Mouse (Mus musculus) ES-Bruce4 (cell line): ENCODE results near the gene Pik3cg. TPM values are rescaled to one million over a fixed set of nuclear protein-coding genes. Genes with fewer than 3 reads are reported as not detected.

Source experiments
- H3K27ac ChIP-seq: 2 replicates; pipeline ENCODE4 v1.5.1; 2012; ENCODE audit warnings: low read length, inconsistent platforms; ENCODE audit not compliant: insufficient read depth
- H3K27me3 ChIP-seq: 2 replicates; pipeline ENCODE4 v1.6.1; 2012; ENCODE audit warnings: mild to moderate bottlenecking, low read length, inconsistent platforms; ENCODE audit not compliant: control insufficient read depth, poor library complexity, insufficient read depth, severe bottlenecking
- H3K36me3 ChIP-seq: 2 replicates; pipeline ENCODE4 v1.6.1; 2012; ENCODE audit warnings: inconsistent platforms, mild to moderate bottlenecking, low read length, moderate library complexity; ENCODE audit not compliant: control insufficient read depth, poor library complexity, insufficient read depth, severe bottlenecking
- H3K4me1 ChIP-seq: one replicate; pipeline ENCODE4 v1.8.1; 2011; ENCODE audit warnings: low read length; ENCODE audit not compliant: control insufficient read depth, insufficient read depth
- H3K4me3 ChIP-seq: 2 replicates; pipeline ENCODE4 v1.5.1; 2011; ENCODE audit warnings: low read depth, mild to moderate bottlenecking, low read length
- H3K9ac ChIP-seq: 2 replicates; pipeline ENCODE4 v1.6.1; 2012; ENCODE audit warnings: low read depth, mild to moderate bottlenecking, inconsistent platforms; ENCODE audit not compliant: poor library complexity, severe bottlenecking
- H3K9me3 ChIP-seq: replicated peaks from 2 replicates; pipeline ENCODE4 v1.6.1; 2012; ENCODE audit warnings: mild to moderate bottlenecking, low read length, inconsistent platforms; ENCODE audit not compliant: control insufficient read depth, poor library complexity, insufficient read depth, severe bottlenecking
- CTCF ChIP-seq: IDR thresholded peaks from one replicate; pipeline ENCODE4 v1.8.1; 2011; ENCODE audit warnings: low read depth, low read length
- EP300 ChIP-seq: IDR thresholded peaks from 2 replicates; pipeline ENCODE4 v1.6.1; 2011; ENCODE audit warnings: low read depth, low read length; ENCODE audit not compliant: insufficient read depth
- POLR2A ChIP-seq: IDR thresholded peaks from one replicate; pipeline ENCODE4 v1.8.1; 2011; ENCODE audit warnings: low read length; ENCODE audit not compliant: insufficient read depth
- polyA plus RNA-seq: library from polyadenylated mRNA; stranded (reverse); fragments of >200 nt; gene quantifications from 2 replicates; pipeline ENCODE4 v1.2.4, GENCODE M21; 2011; ENCODE audit warnings: low read depth; ENCODE audit not compliant: missing spikeins, insufficient read depth, insufficient read length

Gene Pik3cg
- polyA plus RNA-seq, 1 experiment = 0.21 TPM

GRCm38 (mm10) chr12:32187668-32188236 is 20.7 kb downstream of the Pik3cg start:
- Histone ChIP-seq H3K4me3 (no peak overlapping the region), H3K27me3 (no peaks in the 10 kb centered on the region), H3K9me3 (no peaks in the 10 kb centered on the region), H3K4me1 (no peaks in the 10 kb centered on the region), H3K27ac (no peak overlapping the region), H3K36me3 (no peaks in the 10 kb centered on the region), H3K9ac (no peak overlapping the region)
- no peak for TF ChIP-seq CTCF
- no peak for TF ChIP-seq EP300
- TF ChIP-seq POLR2A = no peak

- TF ChIP-seq EP300 (no peak), CTCF (no peak), POLR2A (no peak)
- H3K9me3 ChIP-seq = no peaks in the 10 kb centered on the region
These were observed 21.7 kb downstream of the Pik3cg start for GRCm38 (mm10) chr12:32186627-32187255.

DNA sequence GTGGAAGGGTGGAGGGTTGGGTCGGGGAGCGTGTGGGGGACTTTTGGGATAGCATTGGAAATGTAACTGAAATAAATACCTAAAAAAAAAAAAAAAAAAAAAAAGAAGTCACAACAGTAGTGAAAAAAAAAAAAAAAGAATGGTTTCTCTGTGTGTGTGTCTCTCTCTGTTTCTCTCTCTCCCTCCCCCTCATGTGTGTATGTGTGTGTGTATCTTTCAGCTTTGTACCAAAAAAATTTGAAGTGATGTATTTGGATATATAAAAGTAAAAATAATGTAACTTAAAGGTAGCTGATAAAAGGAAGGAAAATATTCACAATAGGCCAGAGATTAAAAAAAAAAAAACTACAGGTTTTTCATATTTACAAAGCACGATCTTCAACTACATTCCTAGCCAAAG is 23.6 kb downstream of the Pik3cg start:
- no peaks in the 10 kb centered on the region for H3K9me3 ChIP-seq
- TF ChIP-seq EP300 (no peak), CTCF (no peak), POLR2A (no peak)
- H3K4me1 ChIP-seq = no peaks in the 10 kb centered on the region
- no peaks in the 10 kb centered on the region for H3K36me3 ChIP-seq
- no peak overlapping the region for H3K4me3 ChIP-seq
- no peak overlapping the region for H3K27ac ChIP-seq
- no peaks in the 10 kb centered on the region for H3K27me3 ChIP-seq
- H3K9ac ChIP-seq = no peak overlapping the region

More at GRCm38 (mm10) chr12:32186627-32187255, 21.7 kb downstream of the Pik3cg start:
- no peak overlapping the region for H3K4me3 ChIP-seq
- no peak overlapping the region for H3K9ac ChIP-seq
- H3K4me1 ChIP-seq = no peaks in the 10 kb centered on the region
- no peaks in the 10 kb centered on the region for H3K27me3 ChIP-seq
- H3K27ac ChIP-seq = no peak overlapping the region
- H3K36me3 ChIP-seq = no peaks in the 10 kb centered on the region

DNA sequence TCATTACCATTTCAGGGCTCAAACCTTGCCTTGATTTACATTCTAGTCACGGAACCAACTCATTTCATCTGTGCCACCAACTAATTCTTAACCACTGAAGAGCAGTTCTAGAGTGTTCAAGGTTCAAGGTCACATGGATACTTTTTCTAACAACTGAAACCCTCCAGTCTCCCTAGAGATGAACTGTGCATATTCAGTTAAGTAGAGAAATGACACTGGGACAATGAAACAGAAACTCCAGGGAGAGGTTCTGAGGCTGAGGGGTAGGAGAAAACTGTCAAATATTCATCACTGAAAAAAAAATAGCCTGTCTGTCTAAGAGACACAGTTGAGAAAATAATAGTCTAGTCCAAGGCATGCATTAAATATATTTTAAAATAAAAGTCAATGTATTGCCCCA is 24.9 kb downstream of the Pik3cg start:
- H3K9ac ChIP-seq = no peak overlapping the region
- no peaks in the 10 kb centered on the region for H3K9me3 ChIP-seq
- H3K27ac ChIP-seq = no peak overlapping the region
- H3K4me3 ChIP-seq = no peak overlapping the region
- no peaks in the 10 kb centered on the region for H3K27me3 ChIP-seq
- no peaks in the 10 kb centered on the region for H3K36me3 ChIP-seq
- H3K4me1 ChIP-seq = no peaks in the 10 kb centered on the region
- no peak for TF ChIP-seq POLR2A
- no peak for TF ChIP-seq EP300
- TF ChIP-seq CTCF = no peak

- Histone ChIP-seq H3K27ac (no peak overlapping the region), H3K27me3 (no peaks in the 10 kb centered on the region), H3K36me3 (no peaks in the 10 kb centered on the region), H3K4me1 (no peaks in the 10 kb centered on the region), H3K9me3 (no peaks in the 10 kb centered on the region), H3K9ac (no peak overlapping the region), H3K4me3 (no peak overlapping the region)
- no peak for TF ChIP-seq POLR2A
These were observed 25.6 kb downstream of the Pik3cg start for GRCm38 (mm10) chr12:32182632-32183419.

DNA sequence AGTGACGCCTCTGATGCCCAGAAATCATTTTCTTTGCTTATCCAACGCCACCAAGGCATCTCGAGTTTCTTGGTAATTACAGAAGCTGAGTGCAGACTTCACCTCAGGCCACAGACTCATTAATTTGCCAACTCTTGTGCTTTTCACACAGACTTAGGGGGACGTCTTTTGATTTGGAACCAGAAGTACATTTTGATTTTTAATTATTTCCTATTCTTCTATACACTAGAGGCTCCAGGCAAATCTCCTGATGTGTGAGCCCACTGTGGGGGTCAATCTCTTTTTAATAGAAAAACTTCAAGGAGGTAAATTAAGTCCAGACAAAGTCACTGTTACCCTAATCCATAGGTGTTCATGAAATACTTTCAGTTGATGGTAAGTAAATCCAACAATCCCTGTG is 26.6 kb downstream of the Pik3cg start:
- Histone ChIP-seq H3K4me1 (no peaks in the 10 kb centered on the region), H3K9me3 (no peaks in the 10 kb centered on the region), H3K27ac (no peak overlapping the region), H3K9ac (no peak overlapping the region), H3K36me3 (no peaks in the 10 kb centered on the region), H3K4me3 (no peak overlapping the region), H3K27me3 (no peaks in the 10 kb centered on the region)
- no peak for TF ChIP-seq EP300
- TF ChIP-seq POLR2A = no peak
- no peak for TF ChIP-seq CTCF
